Mouse (Mus musculus) heart, postnatal 0 days (tissue): ENCODE data around the gene Sec63. TPM values are rescaled to one million over a fixed set of nuclear protein-coding genes. Genes with fewer than 3 reads are reported as not detected.

Source experiments
- ATAC-seq: fragments of 200-750 bp; cut with Nextera tagmentation; 2 replicates; pipeline ENCODE4 v1.8.0; 2017; ENCODE audit warnings: low read depth, moderate number of reproducible peaks, moderate library complexity; ENCODE audit not compliant: insufficient read depth
- DNase-seq: peaks from one replicate; pipeline ENCODE4 v3.0.0-alpha.2; 2016; ENCODE audit warnings: low spot score
- H3K27ac ChIP-seq: fragments of 300-500 bp; sonication (generic); 2 replicates; pipeline ENCODE4 v1.5.1; 2014; ENCODE audit warnings: low read depth, mild to moderate bottlenecking
- H3K27me3 ChIP-seq: fragments of 300-500 bp; sonication (generic); 2 replicates; pipeline ENCODE4 v1.6.1; 2014; ENCODE audit warnings: low read length, mixed read lengths; ENCODE audit not compliant: control insufficient read depth, insufficient read depth
- H3K36me3 ChIP-seq: fragments of 300-500 bp; sonication (generic); replicated peaks from 2 replicates; pipeline ENCODE4 v1.6.1; 2014; ENCODE audit warnings: low read length, mixed read lengths; ENCODE audit not compliant: control insufficient read depth, insufficient read depth
- H3K4me1 ChIP-seq: fragments of 300-500 bp; sonication (generic); 2 replicates; pipeline ENCODE4 v1.6.1; 2014; ENCODE audit warnings: antibody characterized with exemption; ENCODE audit not compliant: control insufficient read depth, insufficient read depth
- H3K4me2 ChIP-seq: fragments of 300-500 bp; sonication (generic); 2 replicates; pipeline ENCODE4 v1.6.1; 2014; ENCODE audit warnings: low read depth, mild to moderate bottlenecking, low read length, moderate library complexity
- H3K4me3 ChIP-seq: fragments of 300-500 bp; sonication (generic); 2 replicates; pipeline ENCODE4 v1.5.1; 2014; ENCODE audit warnings: low read depth, low read length
- H3K9ac ChIP-seq: fragments of 300-500 bp; sonication (generic); replicated peaks from 2 replicates; pipeline ENCODE4 v1.6.1; 2014; ENCODE audit warnings: low read depth, low read length, mixed read lengths
- H3K9me3 ChIP-seq: fragments of 300-500 bp; sonication (generic); replicated peaks from 2 replicates; pipeline ENCODE4 v1.6.1; 2016; ENCODE audit warnings: low read length; ENCODE audit not compliant: control insufficient read depth
- CTCF ChIP-seq: IDR thresholded peaks from 2 replicates; pipeline ENCODE4 v1.5.1; 2016; ENCODE audit warnings: antibody characterized with exemption, control low read depth, low read depth
- EP300 ChIP-seq: IDR thresholded peaks from 2 replicates; pipeline ENCODE4 v1.6.1; 2016; ENCODE audit warnings: antibody characterized with exemption, low read depth
- WGBS: fragments of 180-500 bp; shearing (Covaris S2); extraction: QIAGEN DNeasy Blood & Tissue Kit; methylation state at CpG from one replicate; pipeline ENCODE4 v1.1.7; 2014; 5-methylcytosine and 5-hydroxymethylcytosine counted together
- polyA plus RNA-seq: library from polyadenylated mRNA; unstranded; fragments of >200 nt; fragmentation: Nextera tagmentation; extraction: Ambion mirVana; gene quantifications from 2 replicates; pipeline ENCODE4 v1.2.1, GENCODE M21; 2015
- total RNA-seq: library from RNA; depleted of rRNA; stranded (reverse); fragments of >200 nt; gene quantifications from 2 replicates; pipeline ENCODE4 v1.2.3, GENCODE M21; 2014; ENCODE audit warnings: low replicate concordance

The Sec63 gene
- total and polyA plus RNA-seq, 2 experiments from 2014 or later = 11.0 to 15.5 TPM

DNA sequence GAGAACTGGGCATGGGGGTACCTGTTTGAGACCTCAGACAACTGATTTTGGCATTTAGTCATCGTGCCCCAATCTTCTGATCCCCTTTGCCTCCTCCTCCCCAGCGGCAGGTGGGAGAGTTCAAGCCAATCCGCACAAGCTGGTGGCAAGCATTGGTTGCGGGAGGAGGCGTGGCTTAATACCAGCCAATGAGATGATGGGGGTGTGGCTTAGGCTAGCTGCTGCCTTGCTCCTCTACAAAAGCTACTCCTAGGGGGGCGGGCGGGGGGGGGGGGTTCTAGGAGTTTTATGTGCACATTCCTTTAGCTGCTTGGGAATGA is 87.7 kb downstream of the Sec63 start:
- Histone ChIP-seq H3K36me3 (no peaks in the 10 kb centered on the region), H3K4me3 (no peak overlapping the region), H3K4me2 (no peak overlapping the region), H3K9ac (no peak overlapping the region), H3K27me3 (no peaks in the 10 kb centered on the region), H3K27ac (no peak overlapping the region), H3K9me3 (peaks cover 8% of the 10 kb centered on the region), H3K4me1 (no peaks in the 10 kb centered on the region)
- TF ChIP-seq EP300 = no peak
- TF ChIP-seq CTCF = no peak
- DNase-seq (no peak), ATAC-seq (no peak)
- WGBS = 82% methylated on average over 7 of the region's 7 CpGs

DNA sequence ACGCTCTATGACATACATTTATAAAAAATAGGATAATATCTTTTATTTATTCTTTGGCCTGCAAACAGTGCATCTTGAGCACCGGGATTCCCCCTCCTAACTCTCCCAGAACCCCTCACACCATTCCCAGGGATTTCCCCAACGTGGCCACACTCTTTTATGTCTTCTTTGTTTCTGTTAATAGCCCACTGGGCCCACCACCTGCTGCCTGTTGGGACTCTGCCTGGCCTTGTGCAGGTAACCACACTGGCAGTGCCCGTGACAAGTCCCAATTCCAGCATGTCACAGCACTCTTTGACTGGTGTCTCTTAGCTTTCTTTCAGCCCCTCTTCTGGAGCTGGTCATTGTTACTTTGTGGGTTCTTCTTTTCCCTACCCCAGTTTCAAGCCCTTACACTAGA is 93.5 kb downstream of the Sec63 start:
- ATAC-seq (no peak), DNase-seq (no peak)
- H3K27ac ChIP-seq = no peak overlapping the region
- peak overlapping the region; percentile 15; the same call in 1 of the 2 replicates for H3K4me2 ChIP-seq
- no peaks in the 10 kb centered on the region for H3K27me3 ChIP-seq
- TF ChIP-seq EP300 (no peak), CTCF (no peak)
- no peaks in the 10 kb centered on the region for H3K4me1 ChIP-seq
- no peak overlapping the region for H3K4me3 ChIP-seq
- H3K9ac ChIP-seq = no peak overlapping the region
- peaks cover 8% of the 10 kb centered on the region for H3K9me3 ChIP-seq
- H3K36me3 ChIP-seq = no peaks in the 10 kb centered on the region
- WGBS = 57% methylated on average over 4 of the region's 4 CpGs

DNA sequence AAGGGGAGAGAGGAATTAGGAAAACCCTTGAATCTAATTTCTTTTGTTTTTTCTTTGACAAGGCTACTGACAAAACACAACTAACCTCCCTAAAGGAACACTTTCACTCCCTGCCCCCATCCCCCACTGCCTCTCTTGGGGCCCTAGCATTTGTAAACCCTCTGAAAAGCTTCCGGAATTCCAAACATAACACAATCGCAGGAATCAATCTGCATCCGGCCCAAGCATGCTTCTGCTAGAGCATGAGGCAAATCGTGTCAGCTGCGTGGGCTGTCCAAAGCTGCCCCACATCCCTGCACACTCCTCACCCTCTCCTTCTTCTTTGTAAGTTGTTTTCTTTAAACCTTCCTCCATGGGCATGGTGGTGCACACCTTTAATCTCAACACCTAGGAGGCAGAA is 94.0 kb downstream of the Sec63 start:
- 22% methylated on average over 5 of the region's 5 CpGs for WGBS
- H3K4me1 ChIP-seq = no peaks in the 10 kb centered on the region
- DNase-seq = peak; percentile 40

DNA sequence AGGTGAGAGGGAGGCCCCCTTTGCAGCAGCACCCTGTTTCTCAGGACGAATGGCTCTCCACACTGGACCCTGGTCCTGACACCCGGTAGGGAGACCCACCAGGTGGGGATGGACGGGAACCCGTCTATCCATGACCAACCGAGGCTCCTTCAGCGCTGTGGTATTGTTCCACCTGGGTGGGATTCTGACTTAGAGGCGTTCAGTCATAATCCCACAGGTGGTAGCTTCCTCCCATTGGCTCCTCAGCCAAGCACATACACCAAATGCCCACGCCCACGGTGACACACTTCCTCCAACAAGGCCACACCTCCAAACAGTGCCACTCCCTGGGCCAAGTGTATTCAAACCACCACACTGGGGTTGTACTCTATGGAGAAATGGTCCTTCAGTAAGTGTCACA is 95.3 kb downstream of the Sec63 start:
- TF ChIP-seq CTCF (no peak), EP300 (no peak)
- DNase-seq = no peak
- Histone ChIP-seq H3K4me1 (no peaks in the 10 kb centered on the region), H3K9ac (no peak overlapping the region), H3K36me3 (no peaks in the 10 kb centered on the region), H3K27me3 (no peaks in the 10 kb centered on the region), H3K4me2 (no peak overlapping the region), H3K9me3 (peaks cover 8% of the 10 kb centered on the region), H3K27ac (no peak overlapping the region), H3K4me3 (no peak overlapping the region)
- 92% methylated on average over 9 of the region's 9 CpGs for WGBS
- no peak for ATAC-seq

More for the DNA sequence above, 94.0 kb downstream of the Sec63 start:
- Histone ChIP-seq H3K27me3 (no peaks in the 10 kb centered on the region), H3K9ac (no peak overlapping the region), H3K9me3 (peaks cover 8% of the 10 kb centered on the region), H3K4me2 (0 out of 2 replicates have a peak overlapping the region, but pooled peaks have one; percentile 15), H3K27ac (no peak overlapping the region), H3K36me3 (no peaks in the 10 kb centered on the region), H3K4me3 (no peak overlapping the region)
- ATAC-seq = peak; percentile 51
- peak; percentile 78 for TF ChIP-seq EP300
- TF ChIP-seq CTCF = no peak

GRCm38 (mm10) chr10:42857021-42857420 is 95.7 kb downstream of the Sec63 start:
- TF ChIP-seq EP300 (no peak), CTCF (no peak)

GRCm38 (mm10) chr10:42859781-42860158 is 98.5 kb downstream of the Sec63 start:
- Histone ChIP-seq H3K4me1 (peaks cover 4% of the 10 kb centered on the region; the same call in 1 of the 2 replicates), H3K27ac (no peak overlapping the region), H3K4me2 (no peak overlapping the region), H3K4me3 (no peak overlapping the region), H3K9me3 (no peaks in the 10 kb centered on the region), H3K9ac (no peak overlapping the region), H3K27me3 (no peaks in the 10 kb centered on the region), H3K36me3 (no peaks in the 10 kb centered on the region)
- TF ChIP-seq CTCF = no peak
- TF ChIP-seq EP300 = no peak
- no peak for DNase-seq
- ATAC-seq = no peak
- 50% methylated on average over 2 of the region's 2 CpGs for WGBS

More at GRCm38 (mm10) chr10:42857021-42857420, 95.7 kb downstream of the Sec63 start:
- ATAC-seq (no peak), DNase-seq (no peak)
- H3K4me1 ChIP-seq = no peaks in the 10 kb centered on the region
- H3K9me3 ChIP-seq = peaks cover 8% of the 10 kb centered on the region
- no peak overlapping the region for H3K4me3 ChIP-seq
- H3K27ac ChIP-seq = no peak overlapping the region
- no peak overlapping the region for H3K4me2 ChIP-seq
- H3K27me3 ChIP-seq = no peaks in the 10 kb centered on the region
- no peaks in the 10 kb centered on the region for H3K36me3 ChIP-seq
- WGBS = 89% methylated on average over 2 of the region's 2 CpGs
- H3K9ac ChIP-seq = no peak overlapping the region
